ENCODE assay signal across 8 mouse cellular contexts in the genomic region with DNA sequence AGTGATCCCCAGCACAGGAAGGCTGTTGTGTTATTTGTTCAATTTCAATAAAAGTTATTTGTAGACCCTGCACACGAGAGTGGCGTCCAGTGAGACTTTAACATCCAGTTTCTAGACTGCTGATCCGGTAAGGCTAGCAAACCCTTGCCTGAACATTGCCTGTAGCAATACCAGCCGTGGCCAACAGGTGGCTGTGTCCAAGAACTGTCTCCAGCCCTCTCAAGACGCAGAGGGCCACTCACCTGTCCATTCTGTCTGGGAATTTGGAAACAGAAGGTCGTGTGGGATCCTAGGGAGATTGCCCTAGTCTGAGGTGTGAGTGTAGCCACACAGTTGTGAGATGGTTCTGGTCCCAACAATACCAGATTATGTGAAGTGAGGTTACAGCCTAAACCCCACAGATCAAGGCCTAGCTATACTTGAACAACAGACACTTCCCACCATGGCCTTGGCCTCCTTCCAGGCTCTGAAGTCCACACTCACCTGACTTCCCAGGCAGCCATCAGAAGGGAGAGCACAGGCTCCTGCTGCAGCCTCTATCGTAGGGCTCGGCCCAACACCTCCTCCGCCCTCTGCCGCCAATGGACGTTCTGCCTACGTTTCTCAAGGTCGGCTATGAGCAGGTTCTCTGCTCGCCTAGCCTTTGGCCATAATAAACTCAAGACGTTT. TPM values are rescaled to one million over a fixed set of nuclear protein-coding genes. Genes with fewer than 3 reads are reported as not detected.
DNase-seq lines count a peak whose midpoint lies in the region; ATAC-seq and TF ChIP-seq lines count a peak whose summit lies in the region.

No protein-coding gene starts in this region.

- no peak for TF ChIP-seq EP300 in liver, postnatal 0 days (IDR thresholded peaks at IDR 0.05; ENCODE audit: low read depth)

- H3K9ac ChIP-seq in kidney, embryonic 16.5 days (replicated peaks; ENCODE audit: low read length), result peak overlapping the region; percentile 29; the same call in 1 of the 2 replicates
- peak overlapping the region; percentile 26; the same call in 1 of the 2 replicates for H3K9ac ChIP-seq in liver, postnatal 0 days (replicated peaks)

- TF ChIP-seq CTCF in liver, postnatal 0 days (IDR thresholded peaks at IDR 0.05; ENCODE audit: low read depth), result peak; percentile 95

- 54% methylated on average over 15 of the region's 15 CpGs for WGBS in kidney, embryonic 16.5 days
- 47% methylated on average over 15 of the region's 15 CpGs for WGBS in liver, postnatal 0 days (ENCODE audit: insufficient replicate concordance)

- H3K27ac ChIP-seq in kidney, embryonic 16.5 days (ENCODE audit: low read length), result peak overlapping the region; percentile 96
- peak overlapping the region; percentile 87 for H3K27ac ChIP-seq in liver, postnatal 0 days (ENCODE audit: low read depth)

- H3K4me3 ChIP-seq in kidney, embryonic 16.5 days (ENCODE audit: low read length), result peak overlapping the region; percentile 22
- H3K4me3 ChIP-seq in liver, postnatal 0 days (ENCODE audit: low read depth, low read length), result no peak overlapping the region

- DNase-seq in 416B (ENCODE audit: low read depth) (peak; percentile 79), MN1 (ENCODE audit: low spot score) (peak; percentile 78)
- peak; percentile 83 to 86 for DNase-seq in cerebellum, postnatal 36 days
- peak; percentile 85 for DNase-seq in heart, adult 8-10 months (ENCODE audit: low spot score)
- DNase-seq in liver, postnatal 0 days, result peak; percentile 89
- DNase-seq in retina, postnatal 1 day, result peak; percentile 81
- peak; percentile 76 to 85 for DNase-seq in urinary bladder, postnatal 36 days (ENCODE audit: low spot score in 2 of 2)

- H3K27me3 ChIP-seq in kidney, embryonic 16.5 days (ENCODE audit: insufficient read depth, low read length), result no peaks in the 10 kb centered on the region
- H3K27me3 ChIP-seq in liver, postnatal 0 days (ENCODE audit: insufficient read depth, low read length), result no peaks in the 10 kb centered on the region

- no peaks in the 10 kb centered on the region for H3K9me3 ChIP-seq in kidney, embryonic 16.5 days (ENCODE audit: low read length)
- no peaks in the 10 kb centered on the region for H3K9me3 ChIP-seq in liver, postnatal 0 days (ENCODE audit: low read length)

- no peak for ATAC-seq in kidney, embryonic 16.5 days (ENCODE audit: low FRiP score, low TSS enrichment)
- no peak for ATAC-seq in liver, postnatal 0 days

- peak overlapping the region; percentile 58 for H3K4me2 ChIP-seq in kidney, embryonic 16.5 days (replicated peaks; ENCODE audit: low read depth, low read length)
- H3K4me2 ChIP-seq in liver, postnatal 0 days (ENCODE audit: low read depth, low read length), result peak overlapping the region; percentile 90

- peaks cover 54% of the 10 kb centered on the region for H3K4me1 ChIP-seq in kidney, embryonic 16.5 days (ENCODE audit: insufficient read depth, low read length)
- peaks cover 63% of the 10 kb centered on the region for H3K4me1 ChIP-seq in liver, postnatal 0 days (ENCODE audit: insufficient read depth)

- H3K36me3 ChIP-seq in kidney, embryonic 16.5 days (ENCODE audit: insufficient read depth, low read length), result peaks cover 27% of the 10 kb centered on the region
- H3K36me3 ChIP-seq in liver, postnatal 0 days (replicated peaks; ENCODE audit: insufficient read depth, low read length), result peaks cover 24% of the 10 kb centered on the region

RNA-seq across cellular contexts. Expression of gene Hyal2, which starts 1.6 kb away (rescaled TPM):
- 10 to 100 TPM; 31.2 to 45.8 (median 40.6) TPM for total RNA-seq in heart, adult 8-10 months (2022)
- polyA plus RNA-seq in kidney, embryonic 16.5 days (2015; fragmentation: Nextera tagmentation; extraction: Ambion mirVana), result 131 and 132 TPM in 2 replicates
- polyA plus RNA-seq in liver, postnatal 0 days (2015; fragmentation: Nextera tagmentation; extraction: Ambion mirVana), result 53.9 and 54.5 TPM in 2 replicates

RNA-seq across cellular contexts. Expression of gene Tusc2, which starts 3.1 kb away (rescaled TPM):
- total RNA-seq in heart, adult 8-10 months (2022), result 10 to 100 TPM; 40.0 to 46.9 (median 40.2) TPM
- 45.3 and 48.0 TPM in 2 replicates for polyA plus RNA-seq in kidney, embryonic 16.5 days (2015; fragmentation: Nextera tagmentation; extraction: Ambion mirVana)
- polyA plus RNA-seq in liver, postnatal 0 days (2015; fragmentation: Nextera tagmentation; extraction: Ambion mirVana), result 34.3 and 35.9 TPM in 2 replicates

RNA-seq across cellular contexts. Expression of gene Hyal1, which starts 10.6 kb away (rescaled TPM):
- total RNA-seq in heart, adult 8-10 months (2022), result 1 to 10 TPM; 4.6 to 6.6 (median 5.1) TPM
- 10.6 and 12.3 TPM in 2 replicates for polyA plus RNA-seq in kidney, embryonic 16.5 days (2015; fragmentation: Nextera tagmentation; extraction: Ambion mirVana)
- 2.5 and 3.3 TPM in 2 replicates for polyA plus RNA-seq in liver, postnatal 0 days (2015; fragmentation: Nextera tagmentation; extraction: Ambion mirVana)

RNA-seq across cellular contexts. Expression of gene Naa80, which starts 12.5 kb away (rescaled TPM):
- 10 to 100 TPM; 18.8 to 24.3 (median 21.1) TPM for total RNA-seq in heart, adult 8-10 months (2022)
- 21.8 and 24.1 TPM in 2 replicates for polyA plus RNA-seq in kidney, embryonic 16.5 days (2015; fragmentation: Nextera tagmentation; extraction: Ambion mirVana)
- 10.4 and 11.6 TPM in 2 replicates for polyA plus RNA-seq in liver, postnatal 0 days (2015; fragmentation: Nextera tagmentation; extraction: Ambion mirVana)

RNA-seq across cellular contexts. Expression of gene Hyal3, which starts 14.4 kb away (rescaled TPM):
- total RNA-seq in heart, adult 8-10 months (2022), result under 1 TPM; 0.20 to 0.72 (median 0.25) TPM
- 1.3 and 1.6 TPM in 2 replicates for polyA plus RNA-seq in kidney, embryonic 16.5 days (2015; fragmentation: Nextera tagmentation; extraction: Ambion mirVana)
- polyA plus RNA-seq in liver, postnatal 0 days (2015; fragmentation: Nextera tagmentation; extraction: Ambion mirVana), result 0.65 and 0.86 TPM in 2 replicates
